Mouse (Mus musculus): ENCODE measurements around the gene Gucy2d.

The Gucy2d gene

DNA sequence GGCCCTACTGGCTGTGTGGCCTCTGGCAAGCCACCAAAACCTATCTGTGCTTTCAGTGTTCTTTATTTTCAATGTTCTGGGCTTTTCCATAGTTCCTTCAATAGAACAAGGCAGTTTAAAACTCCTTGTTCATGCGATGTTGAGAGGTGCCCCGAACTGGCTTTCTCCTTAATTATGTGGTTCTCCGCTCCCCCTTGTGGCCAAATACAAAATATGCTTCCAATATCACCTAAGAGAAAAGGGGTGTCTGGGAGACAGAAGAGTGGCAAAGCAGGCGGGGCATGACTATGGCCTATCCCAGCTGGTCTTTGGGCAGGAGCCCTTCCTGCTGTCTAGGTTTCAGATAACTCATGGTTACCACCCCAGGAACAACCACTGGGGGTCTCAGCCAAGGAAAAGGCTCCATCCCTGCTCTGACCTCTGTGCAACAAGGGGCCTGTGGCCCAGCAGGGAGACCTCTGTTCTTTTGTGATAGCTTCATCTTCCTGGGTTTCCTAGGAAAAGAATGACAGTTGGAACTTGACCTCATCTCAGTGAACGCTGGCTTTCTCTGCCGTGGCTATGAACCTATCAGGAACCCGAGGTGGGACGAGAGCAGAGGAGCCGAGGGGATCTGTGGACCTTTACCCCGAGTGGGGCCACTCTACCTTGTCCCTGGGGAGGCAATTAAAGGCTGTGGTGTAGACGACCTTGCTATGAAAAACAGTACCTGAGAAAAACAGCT is 7.5 kb downstream of the Gucy2d start:
- peak; percentile 14 for DNase-seq

DNA sequence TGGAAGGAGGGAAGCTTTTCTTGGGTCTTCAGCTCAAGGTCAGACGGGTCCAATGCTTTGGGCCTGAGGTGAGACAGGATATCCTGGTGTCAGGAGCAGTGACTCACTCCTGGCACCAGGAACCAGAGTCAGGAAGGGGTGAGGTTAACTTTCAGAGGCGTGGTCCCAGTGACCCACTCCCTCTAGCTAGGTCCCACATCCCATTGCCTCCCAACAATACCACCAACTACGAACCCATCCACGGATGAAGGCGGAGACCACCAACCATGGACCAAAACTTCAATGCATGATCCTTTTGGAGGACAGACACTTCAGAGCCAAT is 8.1 kb downstream of the Gucy2d start:
- DNase-seq, result no peak

GRCm38 (mm10) chr7:98449696-98450095 is 9.5 kb downstream of the Gucy2d start:
- DNase-seq, result no peak

DNA sequence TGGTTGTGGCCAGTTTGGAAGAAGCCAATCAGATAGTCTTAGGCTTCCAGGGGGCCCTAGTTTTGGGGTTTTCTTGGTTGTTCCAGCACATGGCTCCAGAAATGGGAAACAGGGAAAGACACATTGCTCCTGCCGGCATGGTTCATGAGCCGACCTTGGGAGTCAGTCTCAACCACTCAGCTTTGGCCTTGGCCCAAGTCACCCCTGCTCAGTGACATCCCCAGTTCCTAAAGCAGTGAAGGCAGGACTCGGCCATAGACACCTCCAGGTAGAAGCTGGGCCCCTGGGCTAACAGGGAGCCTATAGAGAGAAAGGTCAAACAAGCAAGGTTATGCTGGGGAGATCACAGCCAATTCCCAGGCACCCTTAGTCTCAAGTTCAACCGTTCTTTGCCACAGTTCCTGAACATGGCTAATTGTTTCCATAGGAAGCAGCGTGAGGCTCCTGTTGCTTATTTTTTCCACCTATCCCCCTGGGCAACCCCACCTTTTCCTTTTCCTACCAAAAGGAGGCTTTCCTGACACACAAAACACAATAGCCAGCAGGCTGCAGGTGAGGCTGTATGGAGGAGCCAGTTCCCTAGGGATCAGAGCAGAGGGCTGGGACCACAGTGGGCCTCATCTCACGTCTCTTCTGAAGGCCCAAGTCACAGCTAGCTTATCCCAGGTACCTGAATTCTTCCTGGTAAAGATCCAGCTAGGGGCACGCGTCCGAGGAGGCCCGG is 14.3 kb downstream of the Gucy2d start:
- DNase-seq, result no peak

GRCm38 (mm10) chr7:98460319-98460718 is 20.1 kb downstream of the Gucy2d start:
- DNase-seq, result no peak

GRCm38 (mm10) chr7:98469089-98469488 is 28.9 kb downstream of the Gucy2d start:
- DNase-seq, result no peak

GRCm38 (mm10) chr7:98472529-98472928 is 32.3 kb downstream of the Gucy2d start:
- no peak for DNase-seq

- no peak for DNase-seq
Measured at GRCm38 (mm10) chr7:98474558-98474957, 34.3 kb downstream of the Gucy2d start.

DNA sequence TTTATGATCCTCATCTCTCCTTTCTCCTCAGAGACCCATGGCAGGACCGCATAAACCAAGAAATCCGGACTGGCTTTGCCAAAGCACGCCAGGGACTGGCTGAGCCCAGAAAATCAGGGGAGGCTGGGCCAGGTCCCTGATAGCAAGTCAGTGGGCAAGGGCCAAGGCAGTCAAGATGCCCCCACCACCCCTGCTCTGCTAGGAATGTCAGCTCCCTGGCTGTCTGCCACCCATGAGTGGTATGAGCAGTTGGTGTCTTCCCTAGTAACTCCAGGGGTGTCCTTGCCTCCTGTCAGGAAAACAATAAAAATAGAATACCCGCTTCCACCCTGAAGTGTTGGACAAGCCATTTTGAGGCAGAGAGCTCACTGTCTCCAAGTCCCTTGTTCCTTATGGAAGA is 36.9 kb downstream of the Gucy2d start:
- DNase-seq, result no peak

GRCm38 (mm10) chr7:98480481-98480880 is 40.3 kb downstream of the Gucy2d start:
- no peak for DNase-seq

DNA sequence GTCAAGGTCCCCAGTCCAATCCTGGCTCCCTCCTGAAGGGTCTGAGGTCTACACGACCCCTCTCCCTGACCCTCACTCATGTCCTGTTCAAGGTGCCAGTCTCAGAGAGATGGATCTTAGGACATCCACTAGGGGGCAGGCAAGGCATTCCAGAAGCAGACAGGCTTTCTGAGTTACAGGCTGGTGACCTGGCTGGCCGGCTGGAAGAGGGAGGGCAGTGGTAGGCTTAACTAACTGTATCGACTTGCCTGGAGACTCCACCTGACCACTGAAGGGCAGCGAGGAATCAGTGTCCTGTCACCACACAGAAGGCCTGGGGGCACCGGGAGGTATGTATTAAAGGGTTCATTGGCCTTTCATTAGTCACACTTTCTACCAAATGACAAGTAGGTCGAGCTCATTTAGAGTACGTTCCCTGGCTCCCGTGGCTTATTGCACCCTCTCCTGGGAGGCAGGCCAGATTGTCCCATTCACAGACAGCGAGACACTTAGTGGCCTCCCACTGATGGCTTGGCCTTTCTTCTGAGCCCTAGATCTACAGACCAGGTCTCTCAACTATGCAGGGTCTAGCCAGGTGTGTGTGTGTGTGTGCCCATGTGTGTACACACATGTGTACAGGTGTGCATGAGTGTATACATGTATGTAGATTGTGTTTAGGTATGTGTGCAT is 41.0 kb downstream of the Gucy2d start:
- peak; percentile 84 for DNase-seq

DNA sequence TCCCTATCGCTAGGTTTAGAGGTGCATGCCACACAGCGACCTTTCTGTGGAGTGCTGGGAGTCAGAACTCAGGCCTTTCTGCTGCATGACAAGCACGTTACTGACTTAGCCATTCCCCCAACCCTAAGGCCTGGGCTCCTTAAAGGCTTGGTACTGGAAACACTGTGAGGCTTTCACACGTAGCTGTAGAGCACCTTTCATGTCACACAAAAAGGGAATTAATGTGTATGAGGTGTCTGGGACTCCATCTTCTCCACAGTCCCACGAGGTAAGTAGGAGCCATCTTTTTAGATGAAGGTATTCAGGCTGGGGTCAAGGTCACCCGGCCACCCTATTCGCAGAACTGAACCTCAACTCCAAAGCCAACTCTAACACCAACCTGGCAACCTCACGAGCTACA is 41.6 kb downstream of the Gucy2d start:
- no peak for DNase-seq

- DNase-seq, result peak; percentile 43
Measured at GRCm38 (mm10) chr7:98482551-98483267, 42.5 kb downstream of the Gucy2d start.

- DNase-seq, result no peak
Measured at GRCm38 (mm10) chr7:98483268-98483607, 43.0 kb downstream of the Gucy2d start.

GRCm38 (mm10) chr7:98484878-98485277 is 44.7 kb downstream of the Gucy2d start:
- DNase-seq, result no peak

GRCm38 (mm10) chr7:98485508-98485907 is 45.3 kb downstream of the Gucy2d start:
- no peak for DNase-seq

- no peak for DNase-seq
Measured at GRCm38 (mm10) chr7:98486471-98486917, 46.3 kb downstream of the Gucy2d start.

DNA sequence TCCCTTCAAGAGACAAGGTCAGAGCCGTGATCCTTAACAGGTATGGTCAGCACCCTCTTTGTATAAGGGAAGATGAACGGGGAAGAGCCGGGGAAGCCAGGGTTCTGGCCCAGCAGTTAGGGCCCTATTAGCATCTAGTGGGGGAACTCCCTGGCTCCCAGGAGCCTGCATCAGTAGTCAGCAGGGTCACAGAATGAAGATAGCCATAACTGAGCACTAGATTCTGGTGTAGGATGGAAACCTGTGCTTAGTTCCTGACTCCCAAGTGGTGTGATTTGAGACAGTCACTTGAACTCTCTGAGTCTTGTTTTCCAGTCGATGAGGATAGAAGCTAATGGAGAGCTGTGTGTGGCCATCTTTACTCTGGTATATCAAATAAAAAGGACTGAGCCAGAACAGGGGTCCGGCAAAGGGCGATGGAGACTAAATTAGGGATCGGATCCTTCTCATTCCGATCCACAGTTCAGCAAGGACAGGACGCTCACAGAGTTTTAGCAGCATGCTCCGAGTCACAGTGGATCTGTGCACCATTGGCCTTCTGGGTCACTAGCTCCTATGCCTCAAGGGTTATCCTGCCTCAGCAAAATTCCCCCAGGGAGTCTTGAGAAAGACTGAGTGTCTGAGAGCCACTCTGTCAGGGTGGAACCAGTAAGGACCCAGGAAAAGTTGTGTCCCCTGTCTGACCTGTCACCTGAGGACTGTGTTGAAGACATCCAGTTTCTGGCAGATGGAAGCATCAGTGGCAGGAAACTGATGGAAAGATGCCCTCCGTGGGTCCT is 47.2 kb downstream of the Gucy2d start:
- DNase-seq, result no peak

DNA sequence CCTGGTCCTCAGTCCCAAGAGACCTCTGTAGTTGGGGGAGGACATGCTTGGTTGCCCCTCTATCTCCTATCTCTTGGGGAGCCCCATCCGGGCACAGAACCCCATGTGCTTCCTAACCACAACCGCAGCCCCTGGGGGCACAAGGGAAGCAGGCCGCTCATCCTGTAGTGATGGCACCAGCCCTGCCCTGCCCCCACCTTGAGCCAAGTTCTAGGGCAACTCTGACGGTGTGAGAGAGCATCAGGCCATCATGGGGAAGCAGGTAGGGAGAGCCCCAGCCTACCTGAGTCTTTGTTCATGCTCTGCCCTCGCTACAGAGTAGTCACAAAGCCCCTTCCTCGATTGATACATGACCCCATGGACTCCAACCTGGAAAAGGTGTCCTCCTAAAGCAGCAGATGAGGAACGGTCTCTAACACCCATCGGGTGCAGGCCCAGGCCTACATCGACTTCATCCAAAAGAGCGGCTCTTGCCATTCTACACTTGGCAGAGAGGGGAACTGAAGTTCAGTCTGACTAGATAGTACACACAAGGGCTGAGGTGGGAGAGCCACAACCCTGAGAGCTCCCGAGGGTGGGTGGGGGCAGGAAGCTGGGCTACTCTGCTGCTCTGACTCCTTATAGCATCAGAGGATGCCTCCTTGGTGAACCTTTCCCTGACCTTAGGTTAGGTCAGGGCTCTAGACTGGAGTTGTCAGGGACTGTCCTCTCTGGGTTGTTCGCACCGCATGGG is 48.3 kb downstream of the Gucy2d start:
- no peak for DNase-seq

GRCm38 (mm10) chr7:98489131-98489530 is 48.9 kb downstream of the Gucy2d start, which contains the start of gene Lrrc32:
Gene Lrrc32, plus strand, starts transcription at chr7:98489283.
- no peak for DNase-seq

- DNase-seq, result peak; percentile 82
Measured at GRCm38 (mm10) chr7:98489623-98490084, 49.4 kb downstream of the Gucy2d start.

DNA sequence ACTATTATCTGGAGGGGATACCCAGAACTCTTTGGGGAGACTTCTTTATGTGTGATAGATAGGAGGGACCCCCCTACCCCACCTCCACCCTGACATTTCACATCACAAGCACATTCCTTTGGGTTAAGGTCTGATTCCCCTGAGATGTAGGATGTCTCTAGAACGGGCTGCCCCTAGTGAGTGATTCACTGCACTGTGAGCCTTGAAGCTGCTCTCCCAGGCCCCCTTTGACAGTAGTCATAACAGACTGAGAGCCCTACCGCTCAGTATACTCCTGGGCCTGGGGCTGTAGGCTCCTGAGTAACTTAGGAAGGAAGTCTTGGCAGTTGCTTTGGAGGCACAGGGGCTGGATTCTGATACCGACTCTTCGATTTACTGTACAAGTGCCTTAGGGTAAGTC is 50.1 kb downstream of the Gucy2d start:
- DNase-seq, result no peak
